Mouse (Mus musculus): Measurements from ENCODE around the gene Csmd2. TPM values are rescaled to one million over a fixed set of nuclear protein-coding genes. Genes with fewer than 3 reads are reported as not detected.

Gene Csmd2
- total and polyA plus RNA-seq, 3 experiments, result 0.21 to 1.9 (median 0.49) TPM

DNA sequence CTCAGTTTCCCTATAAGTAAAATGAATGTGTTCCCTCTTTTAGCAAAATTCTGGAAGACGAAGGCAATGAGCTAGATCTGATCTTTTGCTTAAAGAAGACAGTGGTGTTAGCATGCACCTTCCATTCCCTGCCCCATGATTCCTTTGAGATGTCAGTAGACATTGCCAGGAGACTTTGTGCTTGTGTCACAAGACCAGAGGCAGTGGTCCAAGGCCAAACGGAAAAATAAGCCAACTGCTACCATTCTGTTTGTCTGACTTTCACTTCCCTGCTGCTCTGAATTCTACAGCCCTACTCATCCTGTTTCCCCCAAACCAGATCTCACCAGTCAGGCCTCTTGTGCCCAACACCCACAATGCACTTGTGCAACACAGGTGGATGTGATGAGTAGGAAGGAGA, 427.1 kb downstream of the Csmd2 start:
- DNase-seq, result no peak

DNA sequence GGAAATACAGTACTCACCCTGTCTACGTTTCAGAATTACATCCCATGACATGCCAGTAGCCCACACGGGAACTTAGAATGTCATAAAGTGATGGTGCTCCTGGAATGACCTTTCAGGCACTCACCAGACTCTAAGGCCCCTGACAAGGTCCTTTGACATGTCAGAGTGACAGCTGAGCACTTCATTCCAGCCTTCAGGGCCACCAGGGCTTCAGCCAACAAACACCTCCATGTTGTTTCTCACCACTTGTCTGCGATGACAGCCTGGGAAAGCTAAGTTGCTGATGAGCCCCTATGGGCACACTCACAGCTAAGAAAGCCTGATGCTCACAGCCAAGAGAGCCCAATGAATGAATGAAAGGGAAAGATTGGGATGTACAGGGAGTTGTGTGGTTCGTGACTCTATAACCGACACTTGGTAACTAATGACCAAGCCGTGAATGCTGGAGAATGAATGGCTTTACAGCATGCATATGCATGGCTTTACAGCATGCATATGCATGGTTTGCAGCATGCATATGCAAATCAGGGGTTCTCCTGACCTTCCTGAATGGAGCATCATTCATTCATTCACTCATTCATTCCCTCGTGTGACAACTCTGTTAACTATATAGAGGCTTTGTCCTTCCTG, 432.4 kb downstream of the Csmd2 start:
- no peak for DNase-seq

DNA sequence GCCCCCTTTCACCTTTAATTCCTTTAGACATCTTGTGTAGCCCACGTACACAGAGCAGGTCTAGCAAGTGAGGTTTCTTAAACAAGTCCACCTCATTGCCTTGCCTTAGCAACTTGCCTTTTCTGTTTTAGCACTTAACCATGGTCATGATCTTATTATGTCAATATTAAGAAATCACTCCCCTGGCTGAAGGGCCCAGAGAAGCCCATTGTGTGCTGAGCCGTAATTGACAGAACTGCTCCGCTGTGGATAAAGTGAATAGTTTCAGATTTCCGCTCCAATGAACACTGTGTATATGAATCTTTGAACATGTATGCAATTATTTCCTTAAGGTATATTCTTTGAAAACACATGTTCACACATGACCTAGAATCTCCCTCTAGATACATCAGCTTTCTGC, 434.8 kb downstream of the Csmd2 start:
- no peak for DNase-seq

DNA sequence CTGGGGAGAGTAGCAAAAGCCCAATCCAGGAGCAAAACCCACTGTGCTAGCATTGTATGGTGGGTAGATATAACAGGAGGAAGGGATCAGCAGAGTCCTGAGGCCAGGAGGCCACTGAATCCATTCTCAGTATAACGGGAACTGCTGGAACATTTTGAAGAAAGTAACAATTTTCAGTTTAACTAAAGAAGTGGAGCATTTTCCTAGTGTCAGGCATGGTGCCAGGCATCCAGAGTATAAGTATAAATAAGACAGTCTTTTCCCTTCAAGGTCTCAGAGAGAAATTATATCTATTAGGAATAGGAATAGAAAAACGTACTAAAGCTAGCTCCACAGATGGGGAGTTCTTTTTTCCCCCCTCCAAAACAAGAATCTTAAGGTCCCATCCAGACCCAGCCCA, 437.7 kb downstream of the Csmd2 start:
- no peak for DNase-seq

DNA sequence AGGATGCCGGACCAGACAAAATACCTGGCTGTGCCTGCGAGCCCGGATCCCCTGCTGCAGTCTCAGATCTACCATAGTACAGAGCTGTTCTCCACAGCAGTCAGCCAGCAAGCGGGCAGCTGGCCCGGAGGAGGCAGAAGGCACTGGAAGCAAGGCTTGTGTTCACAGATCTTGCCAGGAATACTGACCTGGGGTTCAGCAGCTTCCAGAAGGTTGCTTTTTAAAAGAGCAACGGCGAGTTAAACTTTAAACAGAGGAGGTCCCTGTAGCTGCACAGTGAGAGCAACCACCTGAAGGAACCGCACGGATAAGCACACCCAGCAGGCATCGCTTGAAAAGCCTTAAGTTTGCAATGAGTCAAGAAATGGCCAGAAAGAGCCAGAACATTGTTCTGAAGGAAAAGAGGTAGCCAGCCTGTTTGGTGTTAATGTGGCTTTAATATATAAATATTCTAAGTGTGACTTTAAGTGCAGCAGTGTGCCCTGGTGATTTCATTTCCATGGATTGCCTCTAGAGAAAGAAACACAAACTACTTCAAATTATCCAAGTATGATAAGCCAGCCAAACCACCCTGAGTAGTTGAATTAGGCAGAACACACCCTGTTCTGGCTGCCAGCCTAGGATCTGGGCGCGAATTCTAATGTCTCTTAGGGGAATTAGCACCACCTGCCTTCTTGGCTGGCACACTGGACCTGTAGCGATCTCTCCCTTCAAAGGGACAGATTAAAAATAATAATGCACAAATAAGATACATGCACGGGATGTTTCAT, 439.8 kb downstream of the Csmd2 start:
- DNase-seq, result no peak

DNA sequence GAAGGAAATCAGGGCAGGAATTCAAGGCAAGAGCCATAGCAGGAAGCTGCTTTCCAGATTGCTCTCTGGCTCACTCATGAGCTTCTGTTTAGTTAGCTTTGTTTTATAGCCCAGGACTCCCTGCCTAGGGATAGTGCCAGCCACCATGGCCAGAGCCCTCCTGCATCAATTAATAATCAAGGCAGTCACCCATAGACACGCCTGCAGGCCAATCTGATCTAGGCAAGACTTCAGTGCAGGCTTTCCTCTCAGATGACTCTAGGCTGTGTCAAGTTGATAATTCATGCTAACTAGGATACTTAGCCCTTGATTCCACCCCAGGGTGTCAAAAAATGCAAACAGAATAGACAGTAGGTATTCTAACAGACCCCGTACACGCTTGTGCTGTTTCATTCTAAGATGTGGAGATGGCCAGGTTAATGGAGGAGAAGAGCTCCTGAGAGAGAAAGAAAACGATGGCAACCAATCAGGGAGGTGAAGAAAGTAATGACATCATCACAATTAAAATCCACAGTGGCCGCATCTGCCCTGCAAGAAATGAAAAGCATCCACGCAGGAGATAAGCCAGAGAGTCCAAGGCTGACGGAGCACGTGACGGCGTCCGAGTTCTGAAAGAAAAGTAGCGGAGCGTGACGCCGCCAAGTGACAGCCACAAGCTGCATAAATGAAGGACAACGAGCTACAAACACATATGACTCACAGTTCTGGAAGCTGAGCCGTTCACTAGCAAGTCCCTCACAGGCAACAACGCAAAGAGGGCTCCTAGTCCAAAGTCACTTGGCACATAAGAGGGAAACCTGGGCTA, 440.8 kb downstream of the Csmd2 start:
- DNase-seq, result peak; percentile 86

DNA sequence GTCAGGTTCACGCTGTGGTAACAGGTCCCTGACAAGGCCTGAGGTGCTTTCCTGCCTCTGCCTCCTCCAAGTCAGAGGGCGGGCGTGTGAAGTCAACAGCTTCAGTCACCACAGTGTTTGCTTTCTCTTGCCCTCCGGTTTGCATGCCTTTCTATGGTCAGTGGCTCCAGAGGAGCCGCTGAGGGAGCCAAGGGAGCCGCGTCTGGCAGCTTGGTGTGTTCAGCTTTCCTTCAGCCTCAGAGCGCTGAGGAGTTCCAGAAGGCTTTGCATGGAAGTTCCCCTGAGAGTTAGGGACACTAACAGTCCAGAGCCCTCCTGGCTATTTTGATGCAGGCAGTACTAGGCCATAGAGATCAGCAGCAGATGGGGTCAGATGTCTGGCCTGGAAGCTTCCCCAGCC, 441.9 kb downstream of the Csmd2 start:
- DNase-seq, result no peak

DNA sequence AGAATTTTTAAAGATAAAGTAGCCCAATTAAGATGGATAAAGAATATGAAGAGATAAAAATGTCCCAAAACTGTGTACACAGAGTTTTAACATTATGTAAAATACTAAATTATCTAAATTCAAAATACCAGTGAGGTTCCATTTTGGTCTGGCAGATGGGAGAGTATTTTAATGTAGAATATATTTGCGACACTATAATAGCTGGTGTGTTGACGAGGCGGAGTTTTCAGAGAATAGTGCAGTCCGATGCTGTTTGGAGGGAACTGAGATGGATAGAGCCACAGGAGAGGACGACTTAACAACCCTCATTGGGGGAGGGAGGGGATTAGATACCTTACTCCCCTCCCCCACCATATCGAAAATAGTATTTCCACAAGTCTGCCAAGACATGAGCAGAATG, 452.9 kb downstream of the Csmd2 start:
- DNase-seq, result no peak

DNA sequence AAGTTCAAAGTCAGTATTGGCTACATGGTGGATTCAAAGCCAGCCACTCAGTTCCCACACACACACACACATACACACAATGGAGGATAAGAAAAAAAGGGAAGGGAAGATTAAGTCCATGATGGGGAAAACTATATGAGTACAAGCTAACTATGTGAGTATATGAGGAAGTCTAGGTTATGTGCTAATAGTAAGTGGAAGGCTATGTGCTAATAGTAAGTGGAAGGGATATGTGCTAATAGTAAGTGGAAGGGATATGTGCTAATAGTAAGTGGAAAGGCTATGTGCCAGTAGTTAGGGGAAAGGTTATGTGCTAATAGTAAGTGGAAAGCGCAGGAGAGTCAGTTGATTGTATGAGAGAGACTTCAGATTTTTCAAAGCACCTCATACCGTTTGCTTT, 453.6 kb downstream of the Csmd2 start:
- no peak for DNase-seq

DNA sequence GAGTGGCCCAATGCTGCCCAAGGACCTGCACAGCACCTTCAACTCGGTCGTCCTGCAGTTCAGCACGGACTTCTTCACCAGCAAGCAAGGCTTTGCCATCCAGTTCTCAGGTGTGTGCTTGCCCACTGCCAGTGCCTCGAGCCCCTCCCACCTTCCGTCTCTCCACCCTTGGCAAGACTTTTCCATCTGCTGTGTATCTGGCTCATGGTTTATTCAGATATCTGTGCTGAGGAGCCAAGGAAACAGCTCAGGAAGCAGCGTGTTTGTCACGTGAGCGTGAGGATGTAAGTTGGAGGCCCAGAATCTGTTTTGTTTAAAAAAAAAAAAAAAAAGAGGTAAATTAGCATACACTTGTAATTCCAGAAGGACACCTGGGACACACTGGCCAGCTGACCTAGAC, 455.1 kb downstream of the Csmd2 start:
- DNase-seq, result no peak

DNA sequence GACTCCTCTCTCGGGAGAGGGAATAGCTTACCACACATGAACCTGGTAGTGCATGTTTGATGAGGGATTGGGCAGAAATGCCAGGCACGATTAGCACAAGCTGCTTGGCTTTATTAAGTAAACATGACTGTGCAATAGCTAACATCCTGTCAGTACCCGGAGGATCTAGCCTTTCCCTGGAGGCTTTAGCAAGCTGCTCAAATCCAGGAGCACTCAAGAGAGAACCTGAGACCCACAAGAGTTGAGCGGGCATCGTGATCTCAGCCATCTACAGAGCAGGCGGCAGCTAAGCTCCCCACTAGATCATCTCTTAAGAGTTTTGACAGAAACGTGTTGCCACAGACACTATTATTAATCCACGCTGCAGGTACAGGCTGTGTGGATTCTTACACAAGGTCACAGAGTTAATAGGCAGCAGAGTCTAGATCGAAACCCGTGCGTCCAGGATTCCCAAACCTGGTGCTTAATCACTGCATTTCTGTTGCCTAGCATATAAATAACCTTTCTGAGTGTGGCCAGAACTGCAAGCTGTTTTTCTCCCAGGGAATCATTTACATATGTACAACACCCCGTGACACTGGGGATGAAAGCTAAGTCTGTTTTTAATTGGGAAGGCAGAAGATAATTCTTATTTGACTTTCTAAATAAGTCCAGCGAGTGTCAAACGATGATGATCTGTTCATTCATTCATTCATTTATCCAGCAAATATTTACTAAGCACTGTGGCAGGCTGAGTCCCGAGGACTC, 458.0 kb downstream of the Csmd2 start:
- no peak for DNase-seq

DNA sequence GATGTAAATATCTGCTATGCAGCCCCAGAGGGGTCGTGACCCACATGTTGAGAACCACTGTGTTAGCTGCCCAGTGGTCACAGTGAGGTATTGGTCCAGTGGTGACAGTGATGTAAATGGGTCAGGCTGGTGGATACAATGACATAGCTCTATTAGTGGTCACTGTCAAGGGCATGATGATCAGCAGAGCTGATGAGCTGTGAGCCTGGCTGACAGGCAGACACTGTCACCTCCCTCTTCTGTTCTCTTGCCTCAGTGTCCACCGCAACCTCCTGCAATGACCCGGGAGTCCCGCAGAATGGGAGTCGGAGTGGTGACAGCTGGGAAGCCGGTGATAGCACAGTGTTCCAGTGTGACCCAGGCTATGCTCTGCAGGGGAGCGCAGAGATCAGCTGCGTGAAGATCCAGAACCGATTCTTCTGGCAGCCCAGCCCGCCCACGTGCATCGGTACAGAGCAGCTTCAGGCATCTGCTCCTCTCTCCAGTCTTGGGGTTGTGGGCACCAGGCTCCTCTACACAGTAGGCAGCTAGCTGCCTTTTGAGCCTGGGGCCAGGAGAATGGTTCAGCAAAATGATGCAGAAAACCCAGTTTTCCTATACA, 461.3 kb downstream of the Csmd2 start:
- peak; percentile 6 for DNase-seq

DNA sequence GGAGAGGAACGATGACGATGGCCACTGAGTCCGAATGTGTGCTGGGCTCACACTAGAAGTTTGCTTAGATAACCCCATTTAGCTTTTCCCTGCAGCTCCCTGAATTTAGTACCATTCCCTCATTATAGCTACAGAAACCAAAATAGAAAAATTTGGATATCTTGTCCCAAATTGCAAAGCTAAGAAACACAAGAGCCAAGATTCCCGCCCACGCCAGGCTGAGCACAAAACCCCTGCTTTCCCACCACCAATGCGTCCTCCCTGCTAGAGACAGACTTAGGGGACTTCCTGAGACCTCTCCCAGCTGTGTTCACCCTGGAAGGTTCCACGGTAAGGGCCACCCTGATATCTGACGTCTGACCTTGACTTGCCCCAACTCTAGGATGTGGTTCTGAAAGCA, 462.5 kb downstream of the Csmd2 start:
- no peak for DNase-seq

DNA sequence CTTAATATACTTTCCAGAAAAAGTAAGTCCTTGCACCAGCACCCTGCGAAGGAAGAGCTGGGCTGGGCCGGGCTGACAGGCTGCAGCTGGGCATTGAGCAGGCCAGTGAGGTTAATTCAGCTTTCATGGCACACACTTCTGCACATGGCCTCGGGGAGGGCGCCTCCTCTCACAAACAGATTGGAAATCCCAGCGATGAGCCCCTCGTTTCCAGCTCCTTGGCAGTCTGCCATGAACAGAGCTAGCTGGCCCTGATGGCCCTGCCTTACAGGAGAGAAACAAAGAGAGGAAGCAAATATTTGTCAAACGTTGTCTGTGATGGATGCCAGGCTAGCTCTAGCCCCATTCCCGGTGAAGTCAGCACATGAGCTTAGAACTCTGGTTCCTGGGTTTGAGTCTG, 463.3 kb downstream of the Csmd2 start:
- peak; percentile 23 for DNase-seq

DNA sequence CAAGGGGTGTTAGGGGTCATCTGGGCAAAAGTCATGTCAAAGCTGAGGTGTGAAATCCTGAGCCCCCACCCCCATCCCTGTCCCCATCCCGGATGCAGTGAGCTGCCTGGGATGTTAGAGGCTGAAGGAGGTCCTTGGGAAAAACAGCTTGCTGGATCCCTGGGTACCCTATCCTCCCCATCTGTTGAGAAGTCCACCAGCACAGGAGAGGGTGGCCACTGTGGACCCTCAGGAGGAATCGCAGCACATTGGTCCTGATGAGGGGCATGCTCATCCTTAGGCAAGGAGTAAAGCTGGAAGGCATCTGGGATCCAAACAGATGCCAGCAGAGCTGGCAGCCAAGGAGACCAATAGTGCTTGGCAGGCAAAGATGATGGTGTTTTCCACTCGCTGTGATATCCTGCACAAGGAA, 463.7 kb downstream of the Csmd2 start:
- no peak for DNase-seq

DNA sequence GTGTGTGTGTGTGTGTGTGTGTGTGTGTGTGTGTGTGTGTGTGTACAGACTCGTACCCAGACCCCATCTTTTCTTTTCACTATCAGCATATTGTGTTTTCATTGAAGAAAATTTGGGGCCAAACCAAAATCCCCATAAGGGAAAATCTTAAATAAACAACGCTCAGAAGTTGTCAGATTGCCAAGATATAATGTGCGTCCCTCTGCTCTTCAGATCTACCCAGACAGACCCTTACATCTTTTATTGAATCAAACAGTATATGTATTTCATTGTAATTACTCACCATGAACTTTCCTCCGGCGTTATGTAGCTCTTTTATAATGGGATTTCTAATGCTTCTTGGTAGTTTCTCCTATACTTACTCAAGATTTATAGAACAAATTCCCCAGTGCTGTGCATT, 479.1 kb downstream of the Csmd2 start:
- DNase-seq, result no peak

DNA sequence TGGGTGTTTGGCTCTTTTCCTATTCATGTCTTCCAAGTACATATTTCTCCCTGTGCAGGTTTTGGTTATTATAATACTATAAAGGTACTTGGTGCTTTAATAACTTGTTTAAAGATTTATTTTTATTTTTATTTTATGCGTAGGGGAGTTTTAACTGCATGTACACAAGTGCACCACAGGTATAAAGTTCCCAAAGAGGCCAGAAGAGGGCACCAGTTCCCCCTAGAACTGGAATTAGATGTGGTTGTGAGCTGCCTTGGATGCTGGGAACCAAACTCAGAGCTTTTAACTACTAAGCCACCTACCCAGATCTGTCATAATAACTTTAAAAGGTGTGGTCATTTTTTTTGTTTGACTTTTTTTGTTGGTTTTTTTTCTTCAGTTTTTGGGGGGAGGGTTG, 480.4 kb downstream of the Csmd2 start:
- DNase-seq, result no peak

DNA sequence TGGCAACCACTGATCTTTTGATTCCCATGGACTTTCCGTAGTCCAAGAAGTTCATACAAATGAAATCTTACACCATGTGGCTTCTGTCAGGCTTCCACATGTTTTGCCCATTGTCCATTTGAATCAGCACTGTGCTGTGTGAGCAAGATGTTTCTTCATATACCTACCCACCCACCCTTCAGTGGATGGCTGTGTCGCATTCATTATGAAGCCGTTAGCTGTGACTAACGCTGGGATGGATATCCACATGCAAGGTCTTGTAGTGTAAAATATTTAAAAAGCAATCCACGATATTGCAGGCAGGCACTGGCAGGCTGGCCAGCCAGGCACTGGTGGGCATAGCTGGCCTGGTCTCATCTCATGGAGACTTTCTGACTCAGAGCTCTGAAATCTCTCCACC, 488.6 kb downstream of the Csmd2 start:
- DNase-seq, result no peak

DNA sequence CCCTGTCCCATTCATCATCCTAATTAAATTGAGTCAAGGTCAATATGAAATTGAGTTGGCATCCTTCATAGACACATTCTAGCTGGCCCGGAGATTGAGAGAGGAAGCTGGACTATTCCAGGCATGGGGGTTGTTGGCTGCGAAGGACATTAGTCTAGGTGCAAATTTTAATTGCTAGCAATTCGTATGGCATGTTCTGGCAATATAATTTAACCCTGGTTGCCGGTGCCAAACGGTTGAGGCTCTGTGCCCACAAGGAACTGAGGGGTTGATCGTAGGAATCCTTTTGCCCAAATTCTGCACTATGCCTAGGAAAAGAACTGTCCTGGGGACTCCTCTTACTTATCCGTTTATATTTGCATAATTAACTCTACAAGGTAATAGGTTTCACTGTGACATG, 496.2 kb downstream of the Csmd2 start:
- no peak for DNase-seq

DNA sequence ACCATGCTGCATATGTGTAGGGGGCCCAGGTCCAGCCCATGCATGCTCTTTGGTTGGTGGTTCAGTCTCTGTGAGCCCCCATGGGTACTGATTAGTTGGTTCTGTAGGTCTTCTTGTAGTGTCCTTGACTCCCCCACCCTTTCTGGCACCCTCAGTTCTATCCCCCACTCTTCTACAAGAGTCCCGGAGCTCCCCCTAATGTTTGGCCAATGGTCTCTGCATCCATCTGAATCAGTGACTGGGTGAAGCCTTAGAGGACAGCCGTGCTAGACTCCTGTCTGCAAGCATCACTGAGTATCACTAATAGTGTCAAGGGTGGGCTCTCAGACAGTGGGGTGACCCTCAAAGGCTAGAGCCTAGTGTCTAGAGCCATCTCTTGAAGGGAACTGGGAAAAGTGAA, 497.0 kb downstream of the Csmd2 start:
- no peak for DNase-seq

DNA sequence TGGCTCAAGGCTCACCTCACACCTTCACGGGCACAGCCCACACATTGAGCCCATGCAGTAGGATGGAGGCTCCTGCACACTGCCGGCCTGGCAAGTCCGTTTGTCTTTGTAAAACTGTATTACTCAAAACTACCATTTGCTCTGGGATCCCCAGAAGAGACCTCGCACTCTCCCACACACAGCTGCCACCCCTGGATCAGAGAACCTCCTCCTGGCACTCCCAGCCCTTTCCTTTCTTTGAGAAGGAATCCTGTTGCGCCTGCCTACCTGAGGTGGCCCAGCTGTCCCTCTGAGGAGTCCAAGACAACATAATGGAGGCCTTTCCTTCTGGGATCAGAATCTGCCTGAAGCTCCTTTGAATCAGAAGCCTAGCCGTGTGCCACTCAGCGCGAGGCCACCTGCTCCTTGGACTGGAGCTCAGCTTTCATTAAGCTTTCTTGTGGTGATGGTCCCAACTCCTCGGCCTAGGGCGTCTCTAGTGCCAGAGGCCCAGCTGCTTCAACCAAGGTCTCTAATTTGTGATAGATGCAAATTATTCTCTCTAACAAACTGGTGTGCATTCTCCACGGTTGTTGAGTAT, 502.0 kb downstream of the Csmd2 start:
- DNase-seq, result no peak

DNA sequence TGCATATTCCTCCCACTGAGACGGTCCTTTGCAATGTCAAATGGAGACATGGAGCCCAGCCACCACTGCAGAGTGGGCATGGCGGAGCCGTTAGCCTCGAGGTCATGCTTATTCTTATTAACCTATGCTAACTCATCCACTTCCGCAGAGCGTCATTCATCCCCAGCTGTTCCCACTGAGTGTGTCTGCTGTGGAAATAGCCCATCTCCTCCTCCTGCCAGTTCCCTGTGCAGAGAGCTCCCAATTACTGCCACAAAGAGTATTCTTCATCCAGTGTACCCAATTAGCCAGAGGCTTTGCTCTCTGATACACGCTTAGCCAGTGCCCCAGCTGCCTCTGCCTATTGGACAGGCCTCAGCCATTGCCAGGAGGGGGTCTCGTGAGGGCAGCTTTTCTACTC, 504.4 kb downstream of the Csmd2 start:
- no peak for DNase-seq

All from adrenal gland, adult 2 months (tissue).